Mouse (Mus musculus): ENCODE measurements at regions not wholly inside any gene's neighbourhood (a gene's known extent, or its start where the extent isn't known, plus 50 kb on each side); places are given as distances from the start of the nearest gene placed in this dataset.
A peak's percentile ranks its signal among the peaks of the same experiment; 100 is the strongest.

DNA sequence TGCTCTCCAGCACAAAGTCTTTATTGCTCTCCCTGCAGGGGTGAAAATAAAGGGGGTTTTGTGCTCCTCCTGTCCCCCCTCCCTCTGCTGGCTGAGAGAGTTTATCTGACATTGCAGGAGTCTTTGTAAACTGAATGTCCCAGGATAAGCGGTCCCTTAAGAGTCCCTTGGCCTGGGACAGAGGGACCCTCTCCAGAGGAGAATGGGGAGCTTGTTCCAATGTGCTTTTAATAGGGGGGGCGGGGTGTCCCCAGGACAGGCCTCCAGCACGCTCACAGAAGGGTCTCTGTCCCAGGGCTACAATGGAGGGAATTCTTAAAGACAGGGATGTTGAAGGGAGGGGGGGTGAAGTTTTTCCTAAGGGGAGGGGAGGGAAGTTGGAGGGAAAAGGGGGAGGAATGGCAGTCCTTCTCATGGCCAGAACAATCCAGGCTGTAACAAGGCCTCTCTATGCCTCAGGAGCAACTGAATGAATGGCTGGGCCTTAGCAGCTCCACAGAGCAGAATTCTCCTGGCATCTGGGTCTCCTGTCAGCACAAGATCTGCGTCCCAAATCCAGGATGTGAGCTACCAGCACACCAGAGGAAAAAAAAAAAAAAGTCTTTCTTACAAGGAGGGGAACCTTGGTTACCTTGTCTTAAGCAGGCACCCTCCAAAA, 406.4 kb downstream of the Sox9 start:
- ATAC-seq (ENCODE audit: extremely low read depth, insufficient number of reproducible peaks, low FRiP score, low TSS enrichment), result no peak
- peaks cover 4% of the 10 kb centered on the region for H3K27me3 ChIP-seq (replicated peaks)
- WGBS, result 39% methylated on average over 4 of the region's 4 CpGs
- no peak overlapping the region for H3K4me2 ChIP-seq
- H3K9me3 ChIP-seq, result no peaks in the 10 kb centered on the region
- peaks cover 9% of the 10 kb centered on the region for H3K4me1 ChIP-seq
- H3K4me3 ChIP-seq, result no peak overlapping the region
- no peak overlapping the region for H3K9ac ChIP-seq
- no peaks in the 10 kb centered on the region for H3K36me3 ChIP-seq
- H3K27ac ChIP-seq (replicated peaks), result peak overlapping the region; percentile 70

GRCm38 (mm10) chr11:113190006-113190405, 408.0 kb downstream of the Sox9 start:
- H3K27me3 ChIP-seq (replicated peaks), result peaks cover 4% of the 10 kb centered on the region
- peaks cover 7% of the 10 kb centered on the region for H3K4me1 ChIP-seq
- no peak for ATAC-seq (ENCODE audit: extremely low read depth, insufficient number of reproducible peaks, low FRiP score, low TSS enrichment)
- H3K4me2 ChIP-seq, result no peak overlapping the region
- 76% methylated on average over 6 of the region's 6 CpGs for whole genome bisulfite sequencing
- no peaks in the 10 kb centered on the region for H3K9me3 ChIP-seq
- no peak overlapping the region for H3K9ac ChIP-seq
- no peak overlapping the region for H3K4me3 ChIP-seq
- no peaks in the 10 kb centered on the region for H3K36me3 ChIP-seq
- no peak overlapping the region for H3K27ac ChIP-seq (replicated peaks)

DNA sequence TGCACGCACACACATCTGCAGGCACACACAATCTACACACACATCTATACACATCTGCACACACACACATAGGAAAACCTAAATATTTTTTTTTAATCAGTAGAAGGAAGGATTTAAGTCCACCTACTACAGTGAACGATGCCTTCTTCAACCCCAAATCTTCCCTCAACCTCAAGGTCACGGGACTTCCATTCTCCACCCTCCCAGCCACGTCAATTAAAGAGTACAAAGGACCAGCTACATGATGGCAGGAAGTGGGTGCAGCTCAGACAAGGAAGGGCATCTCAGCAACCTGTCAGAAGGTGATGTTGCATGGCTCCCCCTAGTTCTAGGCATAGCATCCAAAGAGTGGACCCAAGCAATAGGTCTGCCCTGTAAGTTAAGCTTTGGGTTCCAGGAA, 408.5 kb downstream of the Sox9 start:
- Histone ChIP-seq H3K9ac (no peak overlapping the region), H3K27ac (replicated peaks) (no peak overlapping the region), H3K4me3 (no peak overlapping the region), H3K9me3 (no peaks in the 10 kb centered on the region), H3K27me3 (replicated peaks) (peaks cover 4% of the 10 kb centered on the region), H3K4me1 (peaks cover 6% of the 10 kb centered on the region), H3K4me2 (no peak overlapping the region), H3K36me3 (no peaks in the 10 kb centered on the region)
- WGBS, result 71% methylated on average over 4 of the region's 4 CpGs
- no peak for ATAC-seq (ENCODE audit: extremely low read depth, insufficient number of reproducible peaks, low FRiP score, low TSS enrichment)

DNA sequence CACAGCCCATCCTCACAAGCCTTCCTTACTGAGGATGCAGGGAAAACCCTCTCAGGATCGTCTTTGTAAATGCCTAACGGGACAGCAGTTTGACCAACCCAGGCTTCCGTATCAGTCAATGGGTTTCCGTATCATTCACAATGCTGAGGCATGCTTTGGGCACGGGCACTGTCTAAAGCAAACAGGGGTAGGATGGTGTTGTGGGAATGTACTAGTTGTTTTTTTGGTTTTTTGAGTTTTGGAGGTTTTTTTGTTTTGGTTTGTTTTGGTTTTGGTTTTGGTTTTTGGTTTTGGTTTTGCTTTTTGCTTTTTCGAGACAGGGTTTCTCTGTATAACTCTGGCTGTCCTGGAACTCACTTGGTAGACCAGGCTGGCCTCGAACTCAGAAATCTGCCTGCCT, 409.0 kb downstream of the Sox9 start:
- Histone ChIP-seq H3K9ac (no peak overlapping the region), H3K4me2 (no peak overlapping the region), H3K9me3 (no peaks in the 10 kb centered on the region), H3K27me3 (replicated peaks) (peaks cover 4% of the 10 kb centered on the region), H3K27ac (replicated peaks) (no peak overlapping the region), H3K4me1 (peaks cover 6% of the 10 kb centered on the region), H3K4me3 (no peak overlapping the region), H3K36me3 (no peaks in the 10 kb centered on the region)
- 87% methylated on average over 7 of the region's 7 CpGs for WGBS
- ATAC-seq (ENCODE audit: extremely low read depth, insufficient number of reproducible peaks, low FRiP score, low TSS enrichment), result no peak

DNA sequence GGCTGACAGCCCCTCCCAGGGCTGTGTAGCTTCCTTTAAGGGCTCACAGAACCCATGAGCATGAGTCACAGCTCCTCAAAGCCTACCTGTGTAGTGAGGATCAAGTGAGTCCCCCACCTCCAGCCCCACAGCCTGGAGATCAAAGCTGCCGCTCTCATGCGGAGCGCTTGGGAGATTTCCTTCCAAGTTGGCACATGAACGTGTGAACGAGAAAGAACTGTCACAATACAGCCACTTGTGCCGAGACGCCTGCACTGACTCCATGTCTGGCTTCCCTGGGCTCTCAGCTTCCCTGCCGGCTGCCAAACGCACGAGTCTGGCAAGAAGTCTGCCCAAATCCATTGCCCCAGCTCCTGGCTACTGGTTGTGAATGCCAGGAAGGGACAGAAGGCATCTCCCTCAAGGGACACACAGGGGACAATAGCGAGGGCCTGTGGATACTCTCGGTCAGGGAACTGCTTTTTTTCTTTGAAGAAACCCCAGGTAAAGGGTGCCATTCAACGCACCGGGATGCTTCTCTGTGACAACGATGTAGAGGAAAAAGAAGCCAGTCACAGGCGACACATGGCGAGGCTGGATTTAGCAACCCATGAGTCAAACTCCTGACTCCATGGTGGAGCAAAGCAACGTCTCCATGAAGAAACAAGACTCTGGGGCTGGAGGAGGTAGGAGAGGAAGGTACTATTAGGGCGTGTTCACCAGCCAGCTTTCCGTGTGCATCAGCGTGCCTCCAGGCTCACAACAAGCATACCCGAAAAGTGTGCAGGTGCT, 410.2 kb downstream of the Sox9 start:
- Histone ChIP-seq H3K36me3 (no peaks in the 10 kb centered on the region), H3K27ac (replicated peaks) (no peak overlapping the region), H3K9ac (no peak overlapping the region), H3K4me1 (peaks cover 6% of the 10 kb centered on the region), H3K9me3 (no peaks in the 10 kb centered on the region), H3K4me3 (0 out of 2 replicates have a peak overlapping the region, but pooled peaks have one; percentile 1), H3K4me2 (peak overlapping the region; percentile 27), H3K27me3 (replicated peaks) (peaks cover 4% of the 10 kb centered on the region)
- ATAC-seq (ENCODE audit: extremely low read depth, insufficient number of reproducible peaks, low FRiP score, low TSS enrichment), result no peak
- WGBS, result 53% methylated on average over 22 of the region's 22 CpGs

DNA sequence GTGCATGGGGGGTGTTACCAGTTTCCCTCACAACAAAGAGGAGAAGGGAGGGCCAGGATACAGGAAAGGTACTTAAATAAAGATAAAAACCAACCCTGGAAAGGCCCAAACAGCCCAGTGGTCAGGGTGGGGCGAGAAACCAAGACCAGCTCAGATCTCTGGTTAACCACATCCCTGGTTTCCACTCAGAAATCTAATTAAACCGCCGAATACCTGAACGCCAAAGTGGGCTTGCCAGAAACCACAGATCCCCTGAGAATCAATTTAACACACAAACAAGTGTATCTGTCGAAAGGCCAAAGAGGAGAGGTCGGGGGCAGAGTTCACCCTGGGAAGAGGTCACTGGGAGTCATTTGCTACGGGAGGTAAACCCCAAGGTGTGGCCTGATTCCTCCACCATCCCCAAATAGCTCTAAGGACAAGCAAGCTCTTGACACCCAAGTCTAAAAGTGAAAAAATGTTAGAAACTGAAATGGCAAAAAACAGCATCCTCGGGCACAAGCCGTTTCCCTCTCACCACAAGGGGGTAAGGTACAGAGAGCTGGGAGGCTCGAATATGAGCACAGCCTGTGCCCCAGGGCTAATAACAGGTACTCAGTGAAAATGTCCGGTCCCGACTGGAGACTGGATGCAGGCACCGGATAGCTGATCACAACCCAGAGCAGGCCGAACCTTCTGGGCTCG, 412.3 kb downstream of the Sox9 start:
- H3K4me3 ChIP-seq, result no peak overlapping the region
- 73% methylated on average over 15 of the region's 15 CpGs for WGBS

More for the DNA sequence above, 412.3 kb downstream of the Sox9 start:
- peaks cover 11% of the 10 kb centered on the region for H3K27me3 ChIP-seq (replicated peaks)
- no peaks in the 10 kb centered on the region for H3K9me3 ChIP-seq
- H3K4me1 ChIP-seq, result peaks cover 6% of the 10 kb centered on the region
- ATAC-seq (ENCODE audit: extremely low read depth, insufficient number of reproducible peaks, low FRiP score, low TSS enrichment), result no peak
- no peaks in the 10 kb centered on the region for H3K36me3 ChIP-seq
- no peak overlapping the region for H3K27ac ChIP-seq (replicated peaks)
- H3K4me2 ChIP-seq, result no peak overlapping the region
- no peak overlapping the region for H3K9ac ChIP-seq
